Mouse (Mus musculus): ENCODE data around the gene Pnkp.

Gene Pnkp

DNA sequence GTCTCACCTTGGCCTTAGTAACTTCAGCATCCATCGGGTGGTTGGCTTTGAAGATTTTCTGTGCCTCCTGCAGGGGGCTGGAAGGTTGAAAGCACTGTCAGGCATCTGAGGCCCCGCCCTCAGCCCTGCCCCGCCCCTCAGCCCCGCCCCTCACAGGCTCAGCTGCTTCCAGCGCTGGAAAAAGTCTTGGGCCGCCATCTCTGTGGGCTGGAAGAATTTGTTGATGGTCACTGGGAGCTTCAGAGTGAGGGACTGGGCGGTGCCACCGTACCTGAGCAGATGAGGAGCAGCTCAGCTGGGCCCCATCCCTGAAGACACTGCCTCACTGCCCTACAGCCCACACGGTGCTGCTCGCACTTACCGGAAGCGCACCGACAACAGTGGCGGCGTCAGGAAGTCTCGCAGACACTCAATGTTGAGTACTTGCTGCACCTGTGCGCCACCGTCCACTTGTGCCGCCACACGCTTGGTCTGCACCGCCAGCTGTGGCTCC lies 44.3 kb downstream of the Pnkp start:
- DNase-seq (ENCODE audit: low spot score in 2 of 2): no peak

DNA sequence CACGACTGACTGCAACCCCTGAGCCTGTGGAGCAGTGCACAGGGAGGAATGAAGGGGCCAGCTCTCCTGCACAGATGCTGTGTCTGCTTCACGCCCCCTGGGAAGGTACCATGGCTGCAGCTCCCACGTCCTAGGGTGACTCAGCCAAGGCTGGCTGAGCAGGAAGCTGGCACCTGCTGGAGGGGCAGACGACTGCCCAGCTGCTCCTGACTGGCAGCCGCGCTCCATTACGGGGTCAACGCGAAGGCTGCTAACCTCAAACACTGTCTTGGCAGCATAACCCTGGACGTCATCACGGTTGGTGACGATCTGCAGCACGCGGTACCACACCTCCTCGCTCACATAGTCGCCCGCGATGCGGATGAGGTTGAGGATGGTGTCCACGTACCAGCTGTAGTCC lies 48.5 kb downstream of the Pnkp start:
- DNase-seq (ENCODE audit: low spot score in 2 of 2): no peak

DNA sequence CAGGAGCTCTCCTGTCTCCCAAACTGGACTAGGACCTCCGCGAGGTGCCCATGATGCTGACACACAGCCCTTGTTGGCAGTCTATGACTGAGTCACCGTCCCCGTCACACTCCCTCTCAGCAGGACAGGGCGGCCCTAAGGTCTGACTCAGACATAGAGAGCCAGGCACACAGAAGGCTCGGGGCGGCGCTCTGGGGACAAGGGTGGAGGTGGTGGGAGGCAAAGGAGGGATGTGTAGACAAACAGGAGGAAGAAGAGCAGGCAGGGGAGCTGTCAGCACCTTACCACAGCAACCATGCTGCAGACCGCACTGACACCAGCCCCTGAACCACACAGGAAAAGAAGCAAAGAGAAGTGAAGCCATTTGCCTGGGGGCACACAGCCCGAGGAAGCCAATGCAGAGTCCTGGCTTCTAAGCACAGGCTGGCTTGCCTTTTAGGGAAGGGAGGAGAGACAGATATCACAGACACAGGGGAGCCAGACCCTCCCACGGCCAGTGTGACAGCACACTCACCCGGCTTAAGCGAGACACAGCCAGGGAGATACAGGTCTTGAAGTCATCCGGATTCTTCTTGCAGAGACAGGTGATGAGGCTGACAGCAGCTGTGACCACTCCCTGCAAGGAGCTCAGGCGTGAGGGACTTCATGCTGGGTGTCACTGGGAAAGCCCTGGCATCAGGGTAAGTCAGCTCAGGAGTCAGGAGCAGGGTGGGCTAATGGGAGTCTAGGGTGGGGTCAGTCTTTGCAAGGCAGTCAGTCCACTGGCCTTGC lies 52.0 kb downstream of the Pnkp start:
- DNase-seq (ENCODE audit: low spot score in 2 of 2): no peak
